Mouse (Mus musculus) CH12.LX (cell line): ENCODE measurements at regions not wholly inside any gene's neighbourhood (a gene's known extent, or its start where the extent isn't known, plus 50 kb on each side); places are given as distances from the start of the nearest gene placed in this dataset.

ENCODE experiments used
- CHD1 ChIP-seq: IDR thresholded peaks from 2 replicates; pipeline ENCODE4 v1.6.1; 2012; ENCODE audit warnings: low read depth, low read length, improper control_type of control experiment, inconsistent platforms
- CTCF ChIP-seq, 2 experiments: IDR thresholded peaks in 1 of 2; conservative IDR thresholded peaks in 1 of 2; 2 replicates each; pipeline ENCODE4 v1.5.1; 2011 to 2012; ENCODE audit warnings: low read depth in 2 of 2, low read length in 2 of 2, improper control_type of control experiment in 1 of 2, inconsistent platforms in 1 of 2, mild to moderate bottlenecking in 1 of 2, moderate library complexity in 1 of 2
- EP300 ChIP-seq: IDR thresholded peaks from 2 replicates; pipeline ENCODE4 v1.6.1; 2011; ENCODE audit warnings: low read length, improper control_type of control experiment
- MEF2A ChIP-seq: IDR thresholded peaks from 2 replicates; pipeline ENCODE4 v1.6.1; 2014; ENCODE audit warnings: low read depth, mild to moderate bottlenecking, inconsistent platforms, low read length, improper control_type of control experiment, borderline replicate concordance
- POLR2A ChIP-seq: IDR thresholded peaks from 2 replicates; pipeline ENCODE4 v1.6.1; 2011; ENCODE audit warnings: low read depth, mild to moderate bottlenecking, improper control_type of control experiment, low read length
- RCOR1 ChIP-seq: conservative IDR thresholded peaks from 2 replicates; pipeline ENCODE4 v1.6.1; 2012; ENCODE audit warnings: low read depth, mild to moderate bottlenecking, inconsistent platforms, low read length, improper control_type of control experiment
- USF1 ChIP-seq: IDR thresholded peaks from 2 replicates; pipeline ENCODE4 v1.6.1; 2014; ENCODE audit warnings: low read depth, mild to moderate bottlenecking, inconsistent platforms, low read length, improper control_type of control experiment
- ZNF384 ChIP-seq: IDR thresholded peaks from 2 replicates; pipeline ENCODE4 v1.6.1; 2012; ENCODE audit warnings: low read depth, low read length, improper control_type of control experiment, inconsistent platforms

GRCm38 (mm10) chr5:118473128-118473730 is 87.2 kb upstream of the Med13l start:
- no peak for TF ChIP-seq POLR2A
- no peak for TF ChIP-seq EP300
- TF ChIP-seq CTCF (conservative IDR thresholded peaks at IDR 0.05 in 1 of 2, IDR thresholded peaks at IDR 0.05 in 1 of 2; ENCODE audit: low read depth in 2 of 2, low read length in 2 of 2) = no peak
- TF ChIP-seq USF1 = no peak
- TF ChIP-seq RCOR1 = no peak
- no peak for TF ChIP-seq ZNF384
- no peak for TF ChIP-seq MEF2A
- TF ChIP-seq CHD1 = no peak
